Mouse (Mus musculus) lung, embryonic 15.5 days (tissue): ENCODE measurements at regions not wholly inside any gene's neighbourhood (a gene's known extent, or its start where the extent isn't known, plus 50 kb on each side); places are given as distances from the start of the nearest gene placed in this dataset.
A peak's percentile ranks its signal among the peaks of the same experiment; 100 is the strongest.

Source experiments
- ATAC-seq: fragments of 200-750 bp; cut with Nextera tagmentation; 2 replicates; pipeline ENCODE4 v1.8.0; 2017; ENCODE audit warnings: moderate number of reproducible peaks, borderline replicate concordance; ENCODE audit not compliant: low FRiP score, low TSS enrichment; ENCODE audit errors: extremely low read depth
- H3K27ac ChIP-seq: fragments of 300-500 bp; sonication (generic); 2 replicates; pipeline ENCODE4 v1.5.1; 2015; ENCODE audit warnings: moderate library complexity, mild to moderate bottlenecking, inconsistent platforms
- H3K27me3 ChIP-seq: fragments of 300-500 bp; sonication (generic); 2 replicates; pipeline ENCODE4 v1.6.1; 2015; ENCODE audit warnings: inconsistent platforms
- H3K36me3 ChIP-seq: fragments of 300-500 bp; sonication (generic); 2 replicates; pipeline ENCODE4 v1.6.1; 2015; ENCODE audit warnings: inconsistent platforms
- H3K4me1 ChIP-seq: fragments of 300-500 bp; sonication (generic); 2 replicates; pipeline ENCODE4 v1.6.1; 2015; ENCODE audit warnings: inconsistent platforms
- H3K4me2 ChIP-seq: fragments of 300-500 bp; sonication (generic); 2 replicates; pipeline ENCODE4 v1.6.1; 2015; ENCODE audit warnings: inconsistent platforms, mild to moderate bottlenecking, moderate library complexity
- H3K4me3 ChIP-seq: fragments of 300-500 bp; sonication (generic); 2 replicates; pipeline ENCODE4 v1.5.1; 2015; ENCODE audit warnings: mild to moderate bottlenecking, inconsistent platforms
- H3K9ac ChIP-seq: fragments of 300-500 bp; sonication (generic); 2 replicates; pipeline ENCODE4 v1.6.1; 2015; ENCODE audit warnings: inconsistent platforms
- H3K9me3 ChIP-seq: fragments of 300-500 bp; sonication (generic); 2 replicates; pipeline ENCODE4 v1.6.1; 2016; ENCODE audit warnings: inconsistent platforms
- WGBS: fragments of 180-500 bp; shearing (Covaris S2); methylation state at CpG from one replicate; pipeline ENCODE4 v1.1.7; 2015; 5-methylcytosine and 5-hydroxymethylcytosine counted together

DNA sequence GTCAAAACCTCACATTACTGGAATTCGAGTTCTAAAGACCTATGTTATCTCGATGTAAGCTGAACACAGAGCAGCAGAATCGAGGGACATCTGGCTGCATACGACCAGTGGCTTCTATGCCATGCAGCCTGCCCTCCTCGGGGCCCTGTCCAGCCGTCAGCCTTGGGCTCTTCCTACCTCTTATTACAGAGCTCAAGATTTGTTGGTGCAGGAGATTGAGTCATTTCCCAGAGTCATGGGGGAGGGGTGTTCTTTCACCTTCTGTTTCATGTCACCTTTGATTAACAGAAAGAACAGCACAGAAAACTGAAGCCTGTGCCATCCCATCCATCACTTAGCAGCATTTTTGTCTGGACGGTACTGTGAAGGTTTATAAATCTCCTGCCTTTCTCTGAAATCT is 52.1 kb downstream of the Sst start:
- Histone ChIP-seq H3K27me3 (no peaks in the 10 kb centered on the region), H3K36me3 (no peaks in the 10 kb centered on the region), H3K4me2 (no peak overlapping the region), H3K9ac (no peak overlapping the region), H3K4me3 (no peak overlapping the region), H3K27ac (no peak overlapping the region), H3K4me1 (peaks cover 6% of the 10 kb centered on the region), H3K9me3 (no peaks in the 10 kb centered on the region)
- 19% methylated on average over 7 of the region's 7 CpGs for WGBS
- ATAC-seq, result no peak

DNA sequence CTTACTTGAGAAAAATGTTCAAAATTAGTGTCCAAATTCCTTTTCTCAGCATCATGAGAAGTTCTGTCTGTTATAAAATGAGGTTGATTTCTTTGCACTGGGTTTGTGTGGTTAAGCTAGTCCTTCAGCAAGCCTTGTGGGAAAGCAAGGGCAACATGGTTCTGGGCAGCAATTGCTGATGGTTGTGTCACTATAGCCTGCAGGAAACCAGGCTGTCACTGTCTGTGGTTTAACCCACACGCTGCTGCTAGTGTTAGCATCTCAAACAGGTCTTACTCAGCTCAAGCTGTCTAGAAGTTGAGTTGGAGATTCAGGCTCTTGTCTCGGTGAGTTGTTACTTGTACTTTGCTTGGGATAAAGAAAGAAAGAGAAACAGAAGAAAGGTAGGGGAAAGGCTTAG is 52.6 kb downstream of the Sst start:
- H3K36me3 ChIP-seq, result no peaks in the 10 kb centered on the region
- no peak overlapping the region for H3K4me2 ChIP-seq
- H3K9me3 ChIP-seq, result no peaks in the 10 kb centered on the region
- ATAC-seq, result no peak
- no peak overlapping the region for H3K27ac ChIP-seq
- no peaks in the 10 kb centered on the region for H3K27me3 ChIP-seq
- WGBS, result 56% methylated on average over 2 of the region's 2 CpGs
- H3K4me1 ChIP-seq, result peaks cover 12% of the 10 kb centered on the region
- no peak overlapping the region for H3K4me3 ChIP-seq
- no peak overlapping the region for H3K9ac ChIP-seq

DNA sequence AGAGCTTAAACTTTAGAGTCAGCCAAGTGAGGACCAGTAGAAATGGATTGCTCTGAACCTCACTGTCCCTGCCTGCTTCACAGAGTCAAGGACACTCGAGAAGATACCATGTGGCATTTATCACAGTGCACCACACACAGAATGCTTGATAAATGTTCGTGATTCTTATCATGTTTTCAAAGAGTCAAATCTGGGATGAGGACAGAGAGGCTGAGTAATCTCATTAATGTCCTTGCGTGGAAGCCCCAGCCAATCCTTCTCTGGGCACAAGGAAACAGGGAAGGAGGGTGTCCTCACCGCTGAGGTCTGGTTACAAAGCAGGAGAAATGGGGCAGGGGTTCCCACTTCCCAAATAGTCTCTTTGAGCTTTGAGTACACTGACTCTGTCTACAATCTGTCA is 55.8 kb downstream of the Sst start:
- no peak overlapping the region for H3K4me2 ChIP-seq

DNA sequence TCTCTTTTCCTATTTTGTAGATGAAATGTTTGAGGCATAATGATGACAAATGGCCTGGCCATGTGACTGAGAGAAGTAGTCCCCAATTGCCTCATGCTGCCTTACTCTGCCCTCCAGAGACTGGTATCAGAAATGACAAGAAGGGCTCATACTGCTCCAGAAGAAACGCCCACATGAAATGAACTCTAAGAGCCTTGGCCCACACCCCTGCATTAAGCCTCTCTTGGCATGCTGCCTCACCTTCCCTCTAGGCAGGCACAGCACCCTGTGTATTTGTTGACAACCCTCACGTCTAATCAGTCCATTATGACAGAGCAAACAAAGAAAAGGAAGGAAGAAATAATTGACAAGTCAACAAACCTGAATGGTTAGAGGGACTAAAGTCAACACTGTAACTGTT is 57.2 kb downstream of the Sst start:
- no peak overlapping the region for H3K4me2 ChIP-seq
- no peaks in the 10 kb centered on the region for H3K9me3 ChIP-seq
- no peak for ATAC-seq
- no peaks in the 10 kb centered on the region for H3K36me3 ChIP-seq
- 30% methylated on average over 2 of the region's 2 CpGs for WGBS
- H3K4me3 ChIP-seq, result no peak overlapping the region
- peaks cover 12% of the 10 kb centered on the region for H3K4me1 ChIP-seq
- H3K9ac ChIP-seq, result no peak overlapping the region
- no peaks in the 10 kb centered on the region for H3K27me3 ChIP-seq
- no peak overlapping the region for H3K27ac ChIP-seq

More for the DNA sequence above, 55.8 kb downstream of the Sst start:
- Histone ChIP-seq H3K27me3 (no peaks in the 10 kb centered on the region), H3K4me3 (no peak overlapping the region), H3K27ac (no peak overlapping the region), H3K9ac (no peak overlapping the region), H3K4me1 (peaks cover 12% of the 10 kb centered on the region), H3K36me3 (no peaks in the 10 kb centered on the region), H3K9me3 (no peaks in the 10 kb centered on the region)
- ATAC-seq, result no peak
- WGBS, result 34% methylated on average over 4 of the region's 4 CpGs

DNA sequence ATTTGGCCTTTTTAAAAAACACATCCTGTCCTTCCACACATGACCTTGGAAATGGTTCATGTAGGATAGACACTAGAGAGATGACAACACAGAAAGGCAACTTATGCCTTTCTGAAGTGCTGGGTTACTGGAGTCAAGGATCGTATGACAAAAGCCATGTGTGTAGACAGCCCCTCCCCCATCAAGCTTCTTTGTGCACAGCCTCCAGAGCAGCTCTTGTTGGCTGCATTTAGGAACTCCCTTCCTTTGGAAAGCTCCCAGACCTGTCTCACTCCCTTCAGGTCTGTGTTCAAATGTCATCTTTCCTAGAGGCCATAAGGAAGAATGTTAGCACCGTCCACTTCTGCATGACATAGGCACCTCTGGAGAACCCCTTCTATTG is 57.7 kb downstream of the Sst start:
- 58% methylated on average over 2 of the region's 2 CpGs for WGBS
- no peak for ATAC-seq
- Histone ChIP-seq H3K36me3 (no peaks in the 10 kb centered on the region), H3K4me1 (peaks cover 12% of the 10 kb centered on the region), H3K4me3 (no peak overlapping the region), H3K9ac (no peak overlapping the region), H3K4me2 (no peak overlapping the region), H3K9me3 (no peaks in the 10 kb centered on the region), H3K27me3 (no peaks in the 10 kb centered on the region), H3K27ac (no peak overlapping the region)

DNA sequence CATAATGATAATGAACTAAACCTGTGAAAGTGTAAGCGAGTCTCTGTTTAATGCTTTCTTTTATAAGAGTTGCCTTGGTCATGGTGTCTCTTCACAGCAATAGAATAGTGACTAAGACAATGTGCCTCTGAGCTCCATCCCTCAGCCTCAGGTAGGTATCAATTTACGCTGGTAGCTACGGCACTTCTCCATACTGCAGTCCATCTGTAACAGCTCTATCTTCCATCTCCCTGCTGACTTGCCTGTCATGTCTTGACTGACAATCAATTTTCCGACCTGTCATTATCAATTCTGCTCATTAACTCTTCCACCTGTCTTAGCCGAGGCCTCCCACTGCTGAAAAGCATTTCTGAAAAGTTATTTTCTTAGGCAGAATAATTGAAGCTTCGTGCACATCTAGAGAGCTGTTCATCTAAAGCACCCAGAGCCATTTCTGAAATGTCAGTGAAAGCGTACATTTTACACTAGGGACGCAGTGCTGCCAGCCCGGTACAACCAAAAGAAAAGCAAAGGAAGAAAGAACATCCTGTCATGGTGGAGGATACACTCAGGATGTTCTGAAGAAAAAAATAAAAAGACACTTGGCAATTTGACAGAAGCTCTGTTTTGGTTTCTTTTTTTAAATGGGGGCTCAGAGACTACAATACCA is 58.2 kb downstream of the Sst start:
- H3K9ac ChIP-seq, result no peak overlapping the region
- H3K9me3 ChIP-seq, result no peaks in the 10 kb centered on the region
- WGBS, result 66% methylated on average over 9 of the region's 9 CpGs
- H3K27me3 ChIP-seq, result no peaks in the 10 kb centered on the region
- peaks cover 12% of the 10 kb centered on the region for H3K4me1 ChIP-seq
- ATAC-seq, result no peak
- no peak overlapping the region for H3K4me2 ChIP-seq
- no peak overlapping the region for H3K27ac ChIP-seq
- no peak overlapping the region for H3K4me3 ChIP-seq
- no peaks in the 10 kb centered on the region for H3K36me3 ChIP-seq

DNA sequence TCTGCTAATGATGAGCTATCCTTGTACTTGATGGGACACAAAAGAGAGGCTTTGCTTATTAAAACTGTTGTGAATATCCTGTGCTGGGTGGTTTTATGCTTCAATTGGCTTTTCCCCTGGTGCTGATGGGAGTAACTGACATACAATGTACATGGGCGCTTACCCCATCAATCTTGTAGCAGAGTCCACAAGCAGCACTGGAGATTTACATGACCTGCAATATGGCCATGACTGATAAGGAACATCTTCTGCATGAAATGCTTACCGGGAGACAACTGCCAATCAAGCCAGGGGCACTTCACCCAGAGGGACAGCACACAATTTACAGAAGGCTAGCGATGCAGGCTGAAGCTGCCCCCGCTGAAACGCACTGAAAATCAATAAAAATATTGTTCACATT is 65.1 kb downstream of the Sst start:
- no peaks in the 10 kb centered on the region for H3K4me1 ChIP-seq
- no peak overlapping the region for H3K9ac ChIP-seq
- H3K27me3 ChIP-seq, result no peaks in the 10 kb centered on the region

DNA sequence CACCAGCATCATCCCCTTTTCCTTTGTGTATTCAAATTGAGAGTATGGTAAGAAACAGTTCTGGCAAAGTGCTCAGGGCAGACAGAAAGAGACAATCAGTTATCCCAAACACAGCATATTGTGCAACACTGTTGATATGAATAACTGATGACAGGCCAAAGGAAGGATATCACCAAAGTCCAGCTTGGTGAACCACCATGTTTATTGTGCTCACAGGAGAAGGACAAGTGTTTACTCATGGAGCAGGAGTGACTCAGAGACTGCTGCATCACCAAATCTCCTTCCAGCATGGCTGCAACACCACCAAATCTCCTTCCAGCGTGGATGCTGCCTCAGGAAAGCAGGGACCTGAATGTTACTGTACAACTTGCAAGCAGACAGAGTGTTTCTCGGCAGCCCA is 105.5 kb downstream of the Sst start:
- Histone ChIP-seq H3K36me3 (no peaks in the 10 kb centered on the region), H3K27ac (peak overlapping the region; percentile 32), H3K4me3 (no peak overlapping the region), H3K9ac (no peak overlapping the region), H3K4me2 (no peak overlapping the region), H3K9me3 (no peaks in the 10 kb centered on the region), H3K27me3 (no peaks in the 10 kb centered on the region), H3K4me1 (peaks cover 27% of the 10 kb centered on the region)
- no peak for ATAC-seq
- WGBS, result 86% methylated on average over 2 of the region's 2 CpGs

More for the DNA sequence above, 65.1 kb downstream of the Sst start:
- Histone ChIP-seq H3K9me3 (no peaks in the 10 kb centered on the region), H3K4me3 (no peak overlapping the region), H3K4me2 (no peak overlapping the region), H3K36me3 (no peaks in the 10 kb centered on the region), H3K27ac (no peak overlapping the region)
- ATAC-seq, result no peak
- 83% methylated on average over 5 of the region's 5 CpGs for WGBS

DNA sequence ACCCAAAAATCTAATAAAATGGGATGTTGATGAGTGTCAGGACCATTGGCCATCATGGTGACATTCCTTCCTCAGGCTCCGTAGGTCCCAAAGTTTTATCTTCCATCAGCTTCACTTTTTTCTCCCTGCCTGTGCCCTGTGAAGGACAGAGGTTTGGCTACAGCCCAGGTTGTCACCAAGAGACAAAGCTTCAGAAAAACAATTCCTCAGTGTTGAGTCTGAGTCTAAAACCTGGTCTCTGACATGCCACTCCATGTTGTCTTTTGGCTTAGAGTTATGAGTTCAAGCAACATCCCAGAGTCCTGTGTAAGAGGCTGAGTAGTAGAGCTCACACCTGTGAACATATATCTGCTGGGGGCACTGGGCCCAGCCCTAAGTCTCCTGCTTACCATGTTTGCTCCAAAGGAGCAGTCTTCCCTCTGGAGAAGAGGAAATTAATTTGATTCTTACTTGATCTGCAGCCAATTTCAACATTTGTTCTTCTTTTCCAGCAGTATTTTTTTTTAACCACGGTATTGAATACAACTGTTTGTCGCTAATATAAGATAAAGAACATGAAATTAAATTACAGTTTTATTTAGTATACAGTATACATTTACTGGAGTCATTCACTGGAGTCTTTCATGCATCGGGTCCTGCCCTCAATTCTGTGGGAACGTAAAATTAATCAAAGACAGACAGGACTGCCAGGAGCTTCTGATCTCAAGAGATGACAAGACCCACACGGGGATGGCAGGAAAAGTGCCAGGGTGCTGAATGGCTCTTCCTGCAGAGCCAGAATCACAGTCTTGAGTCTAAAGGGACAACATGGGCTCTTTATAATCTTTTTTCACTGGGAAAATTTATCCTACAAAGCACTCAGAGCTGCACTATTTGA is 106.5 kb downstream of the Sst start:
- Histone ChIP-seq H3K9me3 (no peaks in the 10 kb centered on the region), H3K4me3 (no peak overlapping the region), H3K27me3 (no peaks in the 10 kb centered on the region), H3K4me1 (peaks cover 20% of the 10 kb centered on the region), H3K4me2 (no peak overlapping the region), H3K36me3 (no peaks in the 10 kb centered on the region), H3K9ac (no peak overlapping the region), H3K27ac (0 out of 2 replicates have a peak overlapping the region, but pooled peaks have one; percentile 39)
- peak; percentile 62; the same call in 1 of the 2 replicates for ATAC-seq
- WGBS, result 41% methylated on average over 6 of the region's 6 CpGs

DNA sequence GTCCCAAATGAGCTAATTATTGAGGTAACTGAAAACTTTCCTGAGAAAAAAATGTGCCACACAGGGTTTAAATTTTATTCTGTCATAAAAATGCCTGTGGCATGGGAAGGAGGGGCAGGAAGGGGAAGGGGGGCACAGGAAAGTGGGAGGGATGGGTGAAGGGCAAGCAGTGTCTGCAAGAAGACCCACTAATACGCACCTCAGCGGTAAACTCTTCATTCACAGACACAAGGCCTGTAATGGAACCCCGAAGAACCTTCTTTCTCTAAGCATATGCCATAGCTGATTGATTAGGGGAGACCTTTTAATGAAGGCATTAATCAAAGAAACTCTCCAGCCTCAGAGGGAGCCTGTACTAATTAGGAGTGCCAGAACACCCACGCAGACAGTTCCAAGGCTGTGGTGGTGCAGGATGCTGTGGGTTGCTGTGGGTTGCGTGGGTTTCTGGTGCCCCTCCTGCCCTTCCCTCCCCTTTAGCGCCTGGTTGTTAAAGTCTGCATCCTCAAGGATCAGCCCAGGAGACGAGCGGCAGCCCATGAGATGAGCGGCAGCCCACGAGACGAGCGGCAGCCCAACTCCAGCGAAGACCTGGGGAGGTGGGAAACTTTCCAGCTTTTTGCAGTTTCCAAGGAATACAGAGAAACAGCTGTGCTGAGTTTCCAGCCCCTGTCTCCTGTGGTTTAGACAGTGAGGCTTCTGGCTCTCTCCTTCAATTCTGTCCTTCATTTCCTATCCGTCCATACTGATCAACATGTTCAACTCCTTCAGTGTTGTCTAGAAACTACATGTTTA is 110.1 kb downstream of the Sst start:
- H3K9me3 ChIP-seq, result no peaks in the 10 kb centered on the region
- no peaks in the 10 kb centered on the region for H3K36me3 ChIP-seq
- peaks cover 19% of the 10 kb centered on the region for H3K4me1 ChIP-seq
- WGBS, result 48% methylated on average over 14 of the region's 14 CpGs
- H3K4me2 ChIP-seq, result peak overlapping the region; percentile 6; the same call in 1 of the 2 replicates
- H3K27ac ChIP-seq, result no peak overlapping the region
- no peak overlapping the region for H3K9ac ChIP-seq
- no peaks in the 10 kb centered on the region for H3K27me3 ChIP-seq
- H3K4me3 ChIP-seq, result no peak overlapping the region
- ATAC-seq, result no peak

DNA sequence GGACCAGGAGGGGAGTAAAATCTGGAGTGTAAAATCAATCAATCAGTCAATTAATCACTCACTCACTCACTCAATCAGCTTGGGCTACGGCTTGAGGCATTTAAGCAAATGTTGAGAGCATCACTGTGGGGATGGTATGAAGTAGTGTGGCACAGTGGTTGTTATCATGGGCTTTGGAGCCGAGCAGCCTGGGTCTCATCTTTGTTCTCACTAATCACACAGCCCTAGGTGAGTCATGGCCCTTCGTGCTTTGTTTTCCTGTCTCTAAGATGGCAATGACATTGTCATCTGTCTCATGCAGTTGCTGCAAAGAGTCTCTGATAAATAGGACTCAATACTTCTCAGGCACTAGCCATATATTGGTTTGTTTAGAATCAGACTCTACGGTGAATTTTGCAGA is 112.9 kb downstream of the Sst start:
- no peak for ATAC-seq
- H3K4me3 ChIP-seq, result no peak overlapping the region
- H3K36me3 ChIP-seq, result no peaks in the 10 kb centered on the region
- WGBS, result 51% methylated on average over 4 of the region's 4 CpGs
- H3K9ac ChIP-seq, result no peak overlapping the region
- H3K4me2 ChIP-seq, result no peak overlapping the region
- H3K9me3 ChIP-seq, result no peaks in the 10 kb centered on the region
- H3K27ac ChIP-seq, result no peak overlapping the region
- no peaks in the 10 kb centered on the region for H3K27me3 ChIP-seq
- H3K4me1 ChIP-seq, result peaks cover 12% of the 10 kb centered on the region

DNA sequence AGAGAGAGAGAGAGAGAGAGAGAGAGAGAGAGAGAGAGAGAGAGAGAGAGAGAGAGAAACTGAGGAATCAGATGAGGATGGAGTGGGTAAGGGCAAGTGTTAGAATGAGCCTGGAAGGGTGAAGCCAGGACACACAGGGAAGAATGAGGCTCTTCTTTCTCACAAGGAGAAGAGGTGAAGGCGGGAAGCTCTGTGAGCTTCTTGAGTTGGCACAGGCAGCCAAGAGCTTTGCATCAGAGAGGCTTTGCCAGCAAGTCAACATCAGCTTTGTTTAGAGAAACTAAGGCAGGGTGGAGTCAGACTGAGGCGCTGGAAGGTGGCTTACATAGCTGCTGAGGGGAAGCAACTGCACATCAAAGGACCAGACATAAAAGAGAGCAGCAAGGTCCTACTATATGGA is 113.7 kb downstream of the Sst start:
- no peak overlapping the region for H3K4me2 ChIP-seq
- no peak for ATAC-seq
- 31% methylated on average over 2 of the region's 2 CpGs for WGBS

More for the DNA sequence above, 113.7 kb downstream of the Sst start:
- peaks cover 12% of the 10 kb centered on the region for H3K4me1 ChIP-seq
- H3K9ac ChIP-seq, result no peak overlapping the region
- H3K27me3 ChIP-seq, result no peaks in the 10 kb centered on the region
- H3K4me3 ChIP-seq, result no peak overlapping the region
- H3K9me3 ChIP-seq, result no peaks in the 10 kb centered on the region
- no peak overlapping the region for H3K27ac ChIP-seq
- H3K36me3 ChIP-seq, result no peaks in the 10 kb centered on the region
